Mouse (Mus musculus) heart, embryonic 15.5 days (tissue): ENCODE measurements around the gene Cd59b. TPM values are rescaled to one million over a fixed set of nuclear protein-coding genes. Genes with fewer than 3 reads are reported as not detected.

ENCODE experiments used
- ATAC-seq: fragments of 200-750 bp; cut with Nextera tagmentation; replicated peaks from 2 replicates; pipeline ENCODE4 v1.8.0; 2017; ENCODE audit warnings: low read depth, moderate TSS enrichment; ENCODE audit not compliant: insufficient number of reproducible peaks, insufficient read depth, low FRiP score
- H3K27ac ChIP-seq: fragments of 300-500 bp; sonication (generic); 2 replicates; pipeline ENCODE4 v1.5.1; 2015; ENCODE audit warnings: mild to moderate bottlenecking, inconsistent platforms
- H3K27me3 ChIP-seq: fragments of 300-500 bp; sonication (generic); 2 replicates; pipeline ENCODE4 v1.6.1; 2015; ENCODE audit warnings: inconsistent platforms
- H3K36me3 ChIP-seq: fragments of 300-500 bp; sonication (generic); 2 replicates; pipeline ENCODE4 v1.6.1; 2015; ENCODE audit warnings: mild to moderate bottlenecking, inconsistent platforms
- H3K4me1 ChIP-seq: fragments of 300-500 bp; sonication (generic); replicated peaks from 2 replicates; pipeline ENCODE4 v1.6.1; 2015; ENCODE audit warnings: inconsistent platforms
- H3K4me2 ChIP-seq: fragments of 300-500 bp; sonication (generic); 2 replicates; pipeline ENCODE4 v1.6.1; 2015; ENCODE audit warnings: inconsistent platforms, mild to moderate bottlenecking, moderate library complexity
- H3K4me3 ChIP-seq: fragments of 300-500 bp; sonication (generic); 2 replicates; pipeline ENCODE4 v1.5.1; 2015; ENCODE audit warnings: mild to moderate bottlenecking, inconsistent platforms
- H3K9ac ChIP-seq: fragments of 300-500 bp; sonication (generic); 2 replicates; pipeline ENCODE4 v1.6.1; 2015; ENCODE audit warnings: mild to moderate bottlenecking, inconsistent platforms
- H3K9me3 ChIP-seq: fragments of 300-500 bp; sonication (generic); replicated peaks from 2 replicates; pipeline ENCODE4 v1.6.1; 2016; ENCODE audit warnings: inconsistent platforms
- WGBS: fragments of 180-500 bp; shearing (Covaris S2); methylation state at CpG from one replicate; pipeline ENCODE4 v1.1.7; 2015; ENCODE audit warnings: mixed read lengths; 5-methylcytosine and 5-hydroxymethylcytosine counted together
- polyA plus RNA-seq: library from polyadenylated mRNA; unstranded; fragments of >200 nt; fragmentation: Nextera tagmentation; extraction: Ambion mirVana; gene quantifications from 2 replicates; pipeline ENCODE4 v1.2.1, GENCODE M21; 2015

Cd59b gene
- polyA plus RNA-seq, 1 experiment from 2014 or later = 6.2 TPM

GRCm38 (mm10) chr2:104134150-104135056 lies 64.8 kb downstream of the Cd59b start:
- Histone ChIP-seq H3K36me3 (no peaks in the 10 kb centered on the region), H3K9me3 (no peaks in the 10 kb centered on the region), H3K27ac (no peak overlapping the region), H3K4me2 (no peak overlapping the region), H3K27me3 (no peaks in the 10 kb centered on the region), H3K9ac (no peak overlapping the region), H3K4me1 (peaks cover 3% of the 10 kb centered on the region; the same call in 1 of the 2 replicates), H3K4me3 (no peak overlapping the region)
- 46% methylated on average over 8 of the region's 8 CpGs for WGBS
- no peak; the same call in 1 of the 2 replicates for ATAC-seq

GRCm38 (mm10) chr2:104135920-104136319 lies 66.3 kb downstream of the Cd59b start:
- Histone ChIP-seq H3K4me2 (no peak overlapping the region), H3K36me3 (no peaks in the 10 kb centered on the region), H3K9ac (no peak overlapping the region), H3K4me3 (no peak overlapping the region), H3K9me3 (no peaks in the 10 kb centered on the region), H3K27me3 (no peaks in the 10 kb centered on the region), H3K27ac (no peak overlapping the region), H3K4me1 (no peaks in the 10 kb centered on the region)
- ATAC-seq = no peak
- 43% methylated on average over 2 of the region's 2 CpGs for WGBS

Other genes starting within 250 kb of the Cd59b start
- 19.1 and 23.1 TPM in 2 replicates for gene Lmo2, start 111.9 kb upstream of the Cd59b start, polyA plus RNA-seq
- 41.8 and 44.8 TPM in 2 replicates for gene Fbxo3, start 42.1 kb upstream of the Cd59b start, polyA plus RNA-seq
- 1.8 and 3.0 TPM in 2 replicates for gene 4931422A03Rik, start 41.5 kb upstream of the Cd59b start, polyA plus RNA-seq
- gene Gm10912, start 4.0 kb upstream of the Cd59b start, polyA plus RNA-seq = 0.10 TPM in 1 of 2 replicates, not detected in the other
- not detected in 2 replicates for gene Gm10799, start 1.3 kb upstream of the Cd59b start, polyA plus RNA-seq
- 53.9 and 55.8 TPM in 2 replicates for gene Cd59a, start 26.0 kb downstream of the Cd59b start, polyA plus RNA-seq
- 0.29 and 0.37 TPM in 2 replicates for gene A930018P22Rik, start 52.9 kb downstream of the Cd59b start, polyA plus RNA-seq